Mouse (Mus musculus) spleen, adult 2 months (tissue): ENCODE measurements around the gene BC035947.

Experiments
- CTCF ChIP-seq: fragments of 200-500 bp; IDR thresholded peaks from 2 replicates; pipeline ENCODE4 v1.5.1; 2011; ENCODE audit warnings: mild to moderate bottlenecking, inconsistent platforms; ENCODE audit not compliant: insufficient read depth, insufficient read length, insufficient replicate concordance; ENCODE audit errors: extremely low read depth
- POLR2A ChIP-seq: fragments of 200-500 bp; IDR thresholded peaks from 2 replicates; pipeline ENCODE4 v1.6.1; 2011; ENCODE audit warnings: low read depth, low read length, inconsistent platforms

GRCm38 (mm10) chr1:78511621-78512160, at the start of gene BC035947:
- no peak for TF ChIP-seq CTCF
- no peak for TF ChIP-seq POLR2A
